Mouse (Mus musculus): ENCODE data around the gene Casc3. TPM values are rescaled to one million over a fixed set of nuclear protein-coding genes. Genes with fewer than 3 reads are reported as not detected.
"Not testable (repeated sequence)": the region's sequence is repeated elsewhere in the genome, so short reads cannot be mapped to it uniquely, and the experiment has no call there.

Casc3 gene
- total RNA-seq, 2 experiments from 2014 or later, result 26.9 to 28.4 TPM

GRCm38 (mm10) chr11:98789824-98790223 is 14.9 kb upstream of the Casc3 start:
- no peak for DNase-seq

GRCm38 (mm10) chr11:98790631-98791205 is 14.0 kb upstream of the Casc3 start:
- no peak for DNase-seq

GRCm38 (mm10) chr11:98791448-98791847 is 13.3 kb upstream of the Casc3 start:
- no peak for DNase-seq

- DNase-seq, result no peak
These were observed 12.6 kb upstream of the Casc3 start for GRCm38 (mm10) chr11:98792081-98792480.

- peak; percentile 82 for DNase-seq
These were observed 10.2 kb upstream of the Casc3 start for GRCm38 (mm10) chr11:98794469-98795014.

GRCm38 (mm10) chr11:98795015-98795713 is 9.5 kb upstream of the Casc3 start, which contains the start of gene Msl1:
Msl1 (plus strand) TSS chr11:98795516.
- DNase-seq, result peak; percentile 92

- DNase-seq, result peak; percentile 65
These were observed 8.8 kb upstream of the Casc3 start for GRCm38 (mm10) chr11:98795714-98796514.

- peak; percentile 76 for DNase-seq
These were observed 8.0 kb upstream of the Casc3 start for GRCm38 (mm10) chr11:98796515-98797216.

- DNase-seq, result peak; percentile 34
These were observed 7.4 kb upstream of the Casc3 start for GRCm38 (mm10) chr11:98797306-98797705.

- DNase-seq, result no peak
These were observed 6.8 kb upstream of the Casc3 start for GRCm38 (mm10) chr11:98797909-98798308.

- no peak for DNase-seq
These were observed 3.7 kb downstream of the Casc3 start for GRCm38 (mm10) chr11:98808417-98808816.

- peak; percentile 98 for DNase-seq
These were observed 5.0 kb downstream of the Casc3 start for GRCm38 (mm10) chr11:98809457-98810290.

GRCm38 (mm10) chr11:98810686-98811085 is 6.0 kb downstream of the Casc3 start:
- no peak for DNase-seq

- DNase-seq, result no peak
These were observed 12.1 kb downstream of the Casc3 start for GRCm38 (mm10) chr11:98816706-98817239.

GRCm38 (mm10) chr11:98820968-98821367 is 16.3 kb downstream of the Casc3 start:
- no peak for DNase-seq

GRCm38 (mm10) chr11:98826071-98826470 is 21.4 kb downstream of the Casc3 start:
- not testable (repeated sequence) for DNase-seq

- no peak for DNase-seq
These were observed 23.2 kb downstream of the Casc3 start for GRCm38 (mm10) chr11:98827877-98828276.

GRCm38 (mm10) chr11:98829091-98829775 is 24.5 kb downstream of the Casc3 start:
- DNase-seq, result peak; percentile 50

GRCm38 (mm10) chr11:98829875-98830274 is 25.2 kb downstream of the Casc3 start:
- no peak for DNase-seq

- DNase-seq, result no peak
These were observed 30.6 kb downstream of the Casc3 start for GRCm38 (mm10) chr11:98835296-98835695.

All from heart, postnatal 4 days (tissue).